In genomic region chr5:120210668-120211067, GRCm38 (mm10) we compare ENCODE assay signal across 9 mouse cellular contexts.
DNase-seq lines count a peak whose midpoint lies in the region; ATAC-seq lines count a peak whose summit lies in the region.
"Had no signal": no experiment of that assay in that cellular context is flagged by ENCODE, and none has a peak within 500 bp of the region (broad histone marks: within the 10 kb centered on the region; RNA-seq: fewer than 3 reads in every experiment).

No protein-coding gene starts in this region.

- no peak for DNase-seq in kidney, postnatal 14 days
- peak; percentile 36 for DNase-seq in embryonic facial prominence, embryonic 14.5 days (ENCODE audit: low spot score)
- DNase-seq in limb, embryonic 10.5 days (ENCODE audit: low spot score), result peak; percentile 47
- DNase-seq in thymus, postnatal 36 days, result no peak
- no peak for DNase-seq in lung, postnatal 25 days (ENCODE audit: low spot score)
- DNase-seq in spleen, postnatal 4 days (ENCODE audit: low spot score in 2 of 2), result no peak

- no peak overlapping the region for H3K9ac ChIP-seq in kidney, embryonic 16.5 days (replicated peaks; ENCODE audit: low read length)
- H3K9ac ChIP-seq in embryonic facial prominence, embryonic 14.5 days (ENCODE audit: low read depth, low read length), result 0 out of 2 replicates have a peak overlapping the region, but pooled peaks have one; percentile 4
- H3K9ac ChIP-seq in neural tube, embryonic 15.5 days (replicated peaks), result no peak overlapping the region

- H3K36me3 ChIP-seq in kidney, embryonic 16.5 days (ENCODE audit: insufficient read depth, low read length), result no peaks in the 10 kb centered on the region
- no peaks in the 10 kb centered on the region for H3K36me3 ChIP-seq in embryonic facial prominence, embryonic 14.5 days (ENCODE audit: control insufficient read depth, insufficient read depth, low read length)
- H3K36me3 ChIP-seq in limb, embryonic 10.5 days, result no peaks in the 10 kb centered on the region
- no peaks in the 10 kb centered on the region for H3K36me3 ChIP-seq in neural tube, embryonic 15.5 days
- H3K36me3 ChIP-seq: G1E had no signal

- no peak for ATAC-seq in kidney, embryonic 16.5 days (ENCODE audit: low FRiP score, low TSS enrichment)
- ATAC-seq in embryonic facial prominence, embryonic 14.5 days (ENCODE audit: low read depth), result no peak
- ATAC-seq in neural tube, embryonic 15.5 days (ENCODE audit: low FRiP score), result no peak

- no peaks in the 10 kb centered on the region for H3K9me3 ChIP-seq in kidney, embryonic 16.5 days (ENCODE audit: low read length)
- H3K9me3 ChIP-seq in embryonic facial prominence, embryonic 14.5 days (ENCODE audit: control insufficient read depth, low read length), result no peaks in the 10 kb centered on the region
- no peaks in the 10 kb centered on the region for H3K9me3 ChIP-seq in limb, embryonic 10.5 days (replicated peaks)
- no peaks in the 10 kb centered on the region for H3K9me3 ChIP-seq in neural tube, embryonic 15.5 days (replicated peaks)
- H3K9me3 ChIP-seq: G1E had no signal

- WGBS in kidney, embryonic 16.5 days, result 14% methylated on average over 11 of the region's 11 CpGs
- 1% methylated on average over 11 of the region's 11 CpGs for WGBS in embryonic facial prominence, embryonic 14.5 days
- 2% methylated on average over 11 of the region's 11 CpGs for WGBS in limb, embryonic 10.5 days
- 6% methylated on average over 11 of the region's 11 CpGs for WGBS in neural tube, embryonic 15.5 days

- H3K4me2 ChIP-seq in kidney, embryonic 16.5 days (replicated peaks; ENCODE audit: low read depth, low read length), result peak overlapping the region; percentile 29
- peak overlapping the region; percentile 54 for H3K4me2 ChIP-seq in embryonic facial prominence, embryonic 14.5 days (ENCODE audit: low read depth, low read length)
- peak overlapping the region; percentile 26 for H3K4me2 ChIP-seq in neural tube, embryonic 15.5 days

- H3K4me3 ChIP-seq in kidney, embryonic 16.5 days (ENCODE audit: low read length), result no peak overlapping the region
- peak overlapping the region; percentile 20; the same call in 1 of the 2 replicates for H3K4me3 ChIP-seq in embryonic facial prominence, embryonic 14.5 days (ENCODE audit: low read depth, low read length)
- peak overlapping the region; percentile 42 for H3K4me3 ChIP-seq in limb, embryonic 10.5 days
- no peak overlapping the region for H3K4me3 ChIP-seq in neural tube, embryonic 15.5 days (replicated peaks)

- H3K27me3 ChIP-seq in kidney, embryonic 16.5 days (ENCODE audit: insufficient read depth, low read length), result peaks cover 9% of the 10 kb centered on the region; the same call in 1 of the 2 replicates
- peaks cover 15% of the 10 kb centered on the region for H3K27me3 ChIP-seq in embryonic facial prominence, embryonic 14.5 days (replicated peaks; ENCODE audit: control insufficient read depth, insufficient read depth, low read length)
- H3K27me3 ChIP-seq in limb, embryonic 10.5 days (ENCODE audit: low read depth, poor library complexity, severe bottlenecking), result peaks cover 60% of the 10 kb centered on the region
- 0 out of 2 replicates have a peak, but pooled peaks cover 2% of the 10 kb centered on the region for H3K27me3 ChIP-seq in neural tube, embryonic 15.5 days (replicated peaks)

- H3K4me1 ChIP-seq in kidney, embryonic 16.5 days (ENCODE audit: insufficient read depth, low read length), result 0 out of 2 replicates have a peak, but pooled peaks cover 11% of the 10 kb centered on the region
- H3K4me1 ChIP-seq in embryonic facial prominence, embryonic 14.5 days (ENCODE audit: control insufficient read depth, insufficient read depth, low read length), result peaks cover 7% of the 10 kb centered on the region
- peaks cover 24% of the 10 kb centered on the region for H3K4me1 ChIP-seq in limb, embryonic 10.5 days
- H3K4me1 ChIP-seq in neural tube, embryonic 15.5 days, result peaks cover 40% of the 10 kb centered on the region

- H3K27ac ChIP-seq in kidney, embryonic 16.5 days (ENCODE audit: low read length), result no peak overlapping the region
- H3K27ac ChIP-seq in embryonic facial prominence, embryonic 14.5 days (replicated peaks; ENCODE audit: low read depth, low read length), result no peak overlapping the region
- H3K27ac ChIP-seq in limb, embryonic 10.5 days, result peak overlapping the region; percentile 14; the same call in 1 of the 2 replicates
- no peak overlapping the region for H3K27ac ChIP-seq in neural tube, embryonic 15.5 days (replicated peaks)

Comparison
In these comparisons a context has a peak if more than half of its experiments do, and no peak if none do; other contexts are left out.
1. H3K4me3 ChIP-seq: peak in embryonic facial prominence, embryonic 14.5 days (single experiment) and limb, embryonic 10.5 days (single experiment); none in kidney, embryonic 16.5 days (single experiment) and neural tube, embryonic 15.5 days (single experiment).
2. DNase-seq: peak in embryonic facial prominence, embryonic 14.5 days (single experiment) and limb, embryonic 10.5 days (single experiment); none in kidney, postnatal 14 days (single experiment), thymus, postnatal 36 days (0 of 2), lung, postnatal 25 days (single experiment) and spleen, postnatal 4 days (0 of 2).
3. Peak in every context shown above with its lines, with median percentiles within 50 percentile points of each other: H3K4me2 ChIP-seq.